Mouse (Mus musculus) midbrain, embryonic 11.5 days (tissue): ENCODE data around the gene Ahcyl1. TPM values are rescaled to one million over a fixed set of nuclear protein-coding genes. Genes with fewer than 3 reads are reported as not detected.

ENCODE experiments used
- ATAC-seq: fragments of 200-750 bp; cut with Nextera tagmentation; 2 replicates; pipeline ENCODE4 v1.8.0; 2017; ENCODE audit warnings: moderate TSS enrichment, moderate library complexity; ENCODE audit not compliant: low FRiP score
- DNase-seq: peaks from one replicate; pipeline ENCODE4 v3.0.0; 2015; ENCODE audit warnings: low spot score; ENCODE audit errors: missing footprints
- H3K27ac ChIP-seq: fragments of 300-500 bp; sonication (generic); 2 replicates; pipeline ENCODE4 v1.5.1; 2014; ENCODE audit warnings: low read depth, low read length
- H3K27me3 ChIP-seq: fragments of 300-500 bp; sonication (generic); 2 replicates; pipeline ENCODE4 v1.6.1; 2014; ENCODE audit warnings: mild to moderate bottlenecking, low read length, moderate library complexity, mixed read lengths; ENCODE audit not compliant: control insufficient read depth, insufficient read depth
- H3K36me3 ChIP-seq: fragments of 300-500 bp; sonication (generic); 2 replicates; pipeline ENCODE4 v1.6.1; 2014; ENCODE audit warnings: mild to moderate bottlenecking, low read length, moderate library complexity, mixed read lengths; ENCODE audit not compliant: control insufficient read depth, insufficient read depth
- H3K4me1 ChIP-seq: fragments of 300-500 bp; sonication (generic); 2 replicates; pipeline ENCODE4 v1.6.1; 2014; ENCODE audit warnings: low read length; ENCODE audit not compliant: control insufficient read depth, insufficient read depth
- H3K4me2 ChIP-seq: fragments of 300-500 bp; sonication (generic); 2 replicates; pipeline ENCODE4 v1.6.1; 2014; ENCODE audit warnings: mild to moderate bottlenecking, moderate library complexity
- H3K4me3 ChIP-seq: fragments of 300-500 bp; sonication (generic); 2 replicates; pipeline ENCODE4 v1.5.1; 2014; ENCODE audit warnings: low read depth, low read length
- H3K9ac ChIP-seq: fragments of 300-500 bp; sonication (generic); 2 replicates; pipeline ENCODE4 v1.6.1; 2014; ENCODE audit warnings: low read length
- H3K9me3 ChIP-seq: fragments of 300-500 bp; sonication (generic); 2 replicates; pipeline ENCODE4 v1.6.1; 2016; ENCODE audit warnings: low read length; ENCODE audit not compliant: control insufficient read depth
- WGBS: fragments of 180-500 bp; shearing (Covaris S2); extraction: QIAGEN DNeasy Blood & Tissue Kit; methylation state at CpG from one replicate; pipeline ENCODE4 v1.1.7; 2014; 5-methylcytosine and 5-hydroxymethylcytosine counted together
- polyA plus RNA-seq: library from polyadenylated mRNA; unstranded; fragments of >200 nt; fragmentation: Nextera tagmentation; extraction: Ambion mirVana; gene quantifications from 2 replicates; pipeline ENCODE4 v1.2.1, GENCODE M21; 2014

The Ahcyl1 gene
- polyA plus RNA-seq: 127 and 132 TPM in 2 replicates

GRCm38 (mm10) chr3:107695948-107696881 lies at the start of gene Ahcyl1:
Gene Ahcyl1, minus strand, starts transcription at chr3:107696560.
- DNase-seq: peak; percentile 100
- Histone ChIP-seq H3K27me3 (no peaks in the 10 kb centered on the region), H3K9me3 (no peaks in the 10 kb centered on the region), H3K4me1 (peaks cover 15% of the 10 kb centered on the region), H3K4me2 (peak within 1 kb of the TSS; percentile 86), H3K36me3 (no peaks in the 10 kb centered on the region), H3K27ac (peak within 1 kb of the TSS; percentile 89), H3K4me3 (peak within 1 kb of the TSS; percentile 92), H3K9ac (peak within 1 kb of the TSS; percentile 98)
- under 1% methylated on average over 85 of the region's 93 CpGs for WGBS
- peak; percentile 99 for ATAC-seq

GRCm38 (mm10) chr3:107746026-107746425 lies 49.7 kb upstream of the Ahcyl1 start:
- Histone ChIP-seq H3K9ac (no peak overlapping the region), H3K4me3 (no peak overlapping the region), H3K9me3 (no peaks in the 10 kb centered on the region), H3K4me2 (no peak overlapping the region), H3K4me1 (peaks cover 7% of the 10 kb centered on the region), H3K27me3 (no peaks in the 10 kb centered on the region), H3K36me3 (peaks cover 6% of the 10 kb centered on the region; the same call in 1 of the 2 replicates), H3K27ac (no peak overlapping the region)
- DNase-seq: no peak
- 92% methylated on average over 3 of the region's 3 CpGs for WGBS
- ATAC-seq: no peak

GRCm38 (mm10) chr3:107743650-107744049 lies 47.3 kb upstream of the Ahcyl1 start:
- Histone ChIP-seq H3K27ac (no peak overlapping the region), H3K4me1 (peaks cover 21% of the 10 kb centered on the region), H3K4me2 (no peak overlapping the region), H3K9me3 (no peaks in the 10 kb centered on the region), H3K27me3 (no peaks in the 10 kb centered on the region), H3K36me3 (peaks cover 2% of the 10 kb centered on the region; the same call in 1 of the 2 replicates), H3K4me3 (no peak overlapping the region), H3K9ac (no peak overlapping the region)
- DNase-seq (no peak), ATAC-seq (no peak)
- 95% methylated on average over 1 of the region's 1 CpGs for WGBS

GRCm38 (mm10) chr3:107743107-107743506 lies 46.7 kb upstream of the Ahcyl1 start:
- Histone ChIP-seq H3K9ac (no peak overlapping the region), H3K36me3 (no peaks in the 10 kb centered on the region), H3K4me1 (peaks cover 21% of the 10 kb centered on the region), H3K27ac (no peak overlapping the region), H3K4me3 (no peak overlapping the region), H3K9me3 (no peaks in the 10 kb centered on the region), H3K4me2 (no peak overlapping the region), H3K27me3 (no peaks in the 10 kb centered on the region)
- no peak for ATAC-seq
- 45% methylated on average over 3 of the region's 3 CpGs for WGBS
- no peak for DNase-seq

- 90% methylated on average over 10 of the region's 10 CpGs for WGBS
- H3K27me3 ChIP-seq: no peaks in the 10 kb centered on the region
- no peaks in the 10 kb centered on the region for H3K36me3 ChIP-seq
- DNase-seq: no peak
- H3K9me3 ChIP-seq: no peaks in the 10 kb centered on the region
- no peak overlapping the region for H3K4me2 ChIP-seq
- no peak overlapping the region for H3K27ac ChIP-seq
- H3K4me3 ChIP-seq: no peak overlapping the region
- no peak for ATAC-seq
- H3K9ac ChIP-seq: no peak overlapping the region
- H3K4me1 ChIP-seq: peaks cover 21% of the 10 kb centered on the region
Measured at GRCm38 (mm10) chr3:107742071-107742710, 45.8 kb upstream of the Ahcyl1 start.

GRCm38 (mm10) chr3:107741387-107741786 lies 45.0 kb upstream of the Ahcyl1 start:
- H3K36me3 ChIP-seq: no peaks in the 10 kb centered on the region
- no peaks in the 10 kb centered on the region for H3K27me3 ChIP-seq
- DNase-seq (peak; percentile 84), ATAC-seq (no peak)
- H3K9ac ChIP-seq: no peak overlapping the region
- no peak overlapping the region for H3K4me3 ChIP-seq
- no peaks in the 10 kb centered on the region for H3K9me3 ChIP-seq
- no peak overlapping the region for H3K4me2 ChIP-seq
- peaks cover 21% of the 10 kb centered on the region for H3K4me1 ChIP-seq
- peak overlapping the region; percentile 67 for H3K27ac ChIP-seq

- 0 out of 2 replicates have a peak overlapping the region, but pooled peaks have one; percentile 4 for H3K4me2 ChIP-seq
- no peaks in the 10 kb centered on the region for H3K9me3 ChIP-seq
- H3K27ac ChIP-seq: peak overlapping the region; percentile 67
- peak; percentile 91 for ATAC-seq
- no peaks in the 10 kb centered on the region for H3K36me3 ChIP-seq
- DNase-seq: peak; percentile 99
- 0 out of 2 replicates have a peak overlapping the region, but pooled peaks have one; percentile 13 for H3K9ac ChIP-seq
- 8% methylated on average over 6 of the region's 6 CpGs for WGBS
- H3K4me1 ChIP-seq: peaks cover 21% of the 10 kb centered on the region
- no peaks in the 10 kb centered on the region for H3K27me3 ChIP-seq
- H3K4me3 ChIP-seq: no peak overlapping the region
Measured at GRCm38 (mm10) chr3:107740578-107741207, 44.3 kb upstream of the Ahcyl1 start.

- DNase-seq (no peak), ATAC-seq (no peak)
- peak overlapping the region; percentile 67; the same call in 1 of the 2 replicates for H3K27ac ChIP-seq
- H3K4me2 ChIP-seq: no peak overlapping the region
- peaks cover 21% of the 10 kb centered on the region for H3K4me1 ChIP-seq
- H3K9ac ChIP-seq: no peak overlapping the region
- H3K4me3 ChIP-seq: no peak overlapping the region
- 82% methylated on average over 2 of the region's 2 CpGs for WGBS
- no peaks in the 10 kb centered on the region for H3K9me3 ChIP-seq
- no peaks in the 10 kb centered on the region for H3K36me3 ChIP-seq
- no peaks in the 10 kb centered on the region for H3K27me3 ChIP-seq
Measured at GRCm38 (mm10) chr3:107739966-107740365, 43.6 kb upstream of the Ahcyl1 start.
